Mouse (Mus musculus): ENCODE measurements around the gene Ccdc61. TPM values are rescaled to one million over a fixed set of nuclear protein-coding genes. Genes with fewer than 3 reads are reported as not detected.

Ccdc61 gene
- 18.7 and 40.4 TPM in 2 replicates for polyA plus RNA-seq (2011; ENCODE audit: insufficient read depth, insufficient read length, low replicate concordance, missing spikeins)

DNA sequence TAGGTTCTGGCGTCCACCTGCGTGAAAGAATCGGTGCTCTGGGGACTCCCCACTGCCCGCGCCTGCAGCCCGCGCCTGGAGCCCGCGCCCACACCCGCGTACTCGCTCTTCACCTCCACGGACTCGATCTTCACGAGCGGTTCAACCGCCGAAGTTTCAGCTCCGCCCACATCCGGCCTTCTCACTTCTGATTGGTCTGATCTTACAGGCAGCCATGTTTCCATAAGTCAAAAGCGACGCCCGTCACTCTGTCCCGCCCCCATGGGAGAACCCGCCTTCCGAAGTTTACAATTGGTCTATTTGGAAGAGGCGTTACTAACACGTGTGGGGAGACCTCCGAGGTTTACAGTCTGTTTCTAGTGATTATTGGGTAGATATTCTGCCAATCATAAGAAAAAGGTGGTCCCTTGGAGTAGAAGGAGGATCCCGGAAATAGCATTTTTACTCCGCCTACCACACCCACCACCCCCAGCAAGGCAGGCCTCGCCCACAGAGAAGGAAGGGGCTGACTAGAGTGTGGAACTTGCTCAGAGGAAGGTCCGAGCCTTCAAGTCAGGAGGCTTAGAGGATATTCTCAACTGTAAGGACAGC, at the start of gene Ccdc61:
TSS of gene Ccdc61 (minus strand) at position 175 of the 591 bp plus-strand sequence.
- Histone ChIP-seq H3K4me3 (replicated peaks; ENCODE audit: control insufficient read depth, low read depth, low read length) (peak within 1 kb of the TSS; percentile 93), H3K4me1 (ENCODE audit: control insufficient read depth, insufficient read depth, low read length) (no peaks in the 10 kb centered on the region; the same call in 1 of the 2 replicates), H3K27ac (ENCODE audit: control insufficient read depth, insufficient read depth, low read depth, low read length, poor library complexity) (no peak within 1 kb of the TSS)
- TF ChIP-seq POLR2A (IDR thresholded peaks at IDR 0.05; ENCODE audit: borderline replicate concordance, control insufficient read depth, low read depth, low read length), result peak; percentile 62; the same call in 1 of the 2 replicates
- no peak for TF ChIP-seq CTCF (IDR thresholded peaks at IDR 0.05; ENCODE audit: control insufficient read depth, insufficient read depth, low read length)
- under 1% methylated on average over 33 of the region's 33 CpGs for WGBS

DNA sequence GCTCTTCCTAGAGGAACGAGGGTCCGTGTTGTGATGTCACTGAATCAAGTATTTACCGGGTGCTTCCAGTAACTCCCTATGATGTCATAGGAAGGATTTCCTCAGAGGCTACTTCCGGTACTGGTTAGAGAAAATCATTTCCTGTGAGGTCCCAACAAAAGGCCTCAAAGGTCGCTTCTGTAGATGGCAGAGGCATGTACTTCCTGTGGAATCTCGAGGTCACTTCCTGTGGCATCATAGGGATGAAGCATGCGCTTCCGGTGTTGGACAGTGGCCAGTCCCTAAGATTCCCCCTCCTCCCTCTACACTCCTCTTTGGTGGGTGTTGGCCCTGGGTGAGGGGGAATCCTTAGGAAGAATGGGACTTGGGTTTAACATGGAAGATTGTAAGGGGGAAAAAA, 49.2 kb upstream of the Ccdc61 start:
- no peak overlapping the region for H3K4me3 ChIP-seq (replicated peaks; ENCODE audit: control insufficient read depth, low read depth, low read length)
- TF ChIP-seq POLR2A (IDR thresholded peaks at IDR 0.05; ENCODE audit: borderline replicate concordance, control insufficient read depth, low read depth, low read length) (no peak), CTCF (IDR thresholded peaks at IDR 0.05; ENCODE audit: control insufficient read depth, insufficient read depth, low read length) (no peak)
- 15% methylated on average over 8 of the region's 8 CpGs for WGBS

DNA sequence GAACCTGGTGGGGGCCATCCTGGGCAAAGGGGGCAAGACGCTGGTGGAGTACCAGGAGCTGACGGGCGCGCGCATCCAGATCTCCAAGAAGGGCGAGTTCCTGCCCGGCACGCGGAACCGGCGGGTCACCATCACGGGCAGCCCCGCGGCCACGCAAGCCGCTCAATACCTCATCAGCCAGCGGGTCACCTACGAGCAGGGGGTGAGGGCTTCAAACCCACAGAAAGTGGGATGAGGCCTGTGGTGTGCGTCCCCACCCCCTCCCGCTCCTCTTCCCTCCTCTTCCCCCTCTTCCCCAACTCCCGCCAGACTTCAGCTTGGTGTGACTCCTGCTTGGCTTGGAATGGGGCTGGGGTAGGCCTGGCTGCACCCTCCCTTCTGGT, 48.2 kb upstream of the Ccdc61 start:
- 4% methylated on average over 21 of the region's 21 CpGs for WGBS
- H3K4me1 ChIP-seq (ENCODE audit: control insufficient read depth, insufficient read depth, low read length), result no peaks in the 10 kb centered on the region
- no peak overlapping the region for H3K27ac ChIP-seq (ENCODE audit: control insufficient read depth, insufficient read depth, low read depth, low read length, poor library complexity)
- TF ChIP-seq POLR2A (IDR thresholded peaks at IDR 0.05; ENCODE audit: borderline replicate concordance, control insufficient read depth, low read depth, low read length) (no peak), CTCF (IDR thresholded peaks at IDR 0.05; ENCODE audit: control insufficient read depth, insufficient read depth, low read length) (no peak)
- no peak overlapping the region for H3K4me3 ChIP-seq (replicated peaks; ENCODE audit: control insufficient read depth, low read depth, low read length)

More for the DNA sequence above, 49.2 kb upstream of the Ccdc61 start:
- Histone ChIP-seq H3K27ac (ENCODE audit: control insufficient read depth, insufficient read depth, low read depth, low read length, poor library complexity) (no peak overlapping the region), H3K4me1 (ENCODE audit: control insufficient read depth, insufficient read depth, low read length) (no peaks in the 10 kb centered on the region)

DNA sequence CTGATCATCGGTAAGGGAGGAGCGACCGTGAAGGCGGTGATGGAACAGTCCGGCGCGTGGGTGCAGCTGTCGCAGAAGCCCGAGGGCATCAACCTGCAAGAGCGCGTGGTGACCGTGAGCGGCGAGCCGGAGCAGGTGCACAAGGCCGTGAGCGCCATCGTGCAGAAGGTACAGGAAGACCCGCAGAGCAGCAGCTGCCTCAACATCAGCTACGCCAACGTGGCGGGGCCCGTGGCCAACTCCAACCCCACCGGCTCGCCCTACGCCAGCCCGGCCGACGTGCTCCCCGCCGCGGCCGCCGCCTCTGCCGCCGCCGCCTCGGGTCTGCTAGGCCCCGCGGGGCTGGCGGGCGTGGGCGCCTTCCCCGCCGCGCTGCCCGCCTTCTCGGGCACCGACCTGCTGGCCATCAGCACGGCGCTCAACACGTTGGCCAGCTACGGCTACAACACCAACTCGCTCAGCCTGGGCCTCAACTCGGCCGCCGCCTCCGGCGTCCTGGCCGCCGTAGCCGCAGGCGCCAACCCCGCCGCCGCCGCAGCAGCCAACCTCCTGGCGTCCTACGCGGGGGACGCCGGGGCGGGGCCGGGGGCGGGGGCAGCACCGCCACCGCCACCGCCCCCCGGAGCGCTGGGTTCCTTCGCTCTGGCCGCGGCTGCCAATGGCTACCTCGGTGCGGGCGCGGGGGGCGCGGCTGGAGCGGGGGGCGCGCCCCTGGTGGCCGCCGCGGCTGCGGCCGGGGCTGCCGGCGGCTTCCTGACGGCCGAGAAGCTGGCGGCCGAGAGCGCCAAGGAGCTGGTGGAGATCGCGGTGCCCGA, 47.6 kb upstream of the Ccdc61 start:
- Histone ChIP-seq H3K4me1 (ENCODE audit: control insufficient read depth, insufficient read depth, low read length) (no peaks in the 10 kb centered on the region), H3K27ac (ENCODE audit: control insufficient read depth, insufficient read depth, low read depth, low read length, poor library complexity) (no peak overlapping the region; the same call in 1 of the 2 replicates), H3K4me3 (replicated peaks; ENCODE audit: control insufficient read depth, low read depth, low read length) (no peak overlapping the region)
- WGBS, result 1% methylated on average over 105 of the region's 107 CpGs
- no peak for TF ChIP-seq CTCF (IDR thresholded peaks at IDR 0.05; ENCODE audit: control insufficient read depth, insufficient read depth, low read length)
- no peak for TF ChIP-seq POLR2A (IDR thresholded peaks at IDR 0.05; ENCODE audit: borderline replicate concordance, control insufficient read depth, low read depth, low read length)

DNA sequence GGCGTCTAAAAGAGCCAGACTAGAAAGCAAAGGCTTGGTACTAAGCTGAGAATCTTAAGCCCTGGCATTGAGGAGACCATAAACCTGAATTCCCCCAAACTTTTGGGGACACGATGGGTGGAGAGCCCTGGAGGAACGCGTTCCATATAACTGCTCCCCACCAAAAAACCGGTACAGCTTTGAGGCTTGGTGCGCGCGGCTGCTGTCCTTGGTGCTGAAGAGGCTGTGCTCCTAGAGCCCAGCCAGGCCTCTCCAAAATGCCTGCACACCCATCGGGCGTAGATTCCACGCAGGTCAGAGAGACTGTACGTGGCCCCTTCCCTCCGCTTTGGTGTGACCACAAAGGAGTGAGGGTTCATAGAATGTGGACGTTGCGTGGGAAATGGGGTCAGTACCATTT, 41.2 kb upstream of the Ccdc61 start:
- TF ChIP-seq POLR2A (IDR thresholded peaks at IDR 0.05; ENCODE audit: borderline replicate concordance, control insufficient read depth, low read depth, low read length), result no peak
- no peak for TF ChIP-seq CTCF (IDR thresholded peaks at IDR 0.05; ENCODE audit: control insufficient read depth, insufficient read depth, low read length)
- 15% methylated on average over 15 of the region's 15 CpGs for WGBS
- no peak overlapping the region for H3K4me3 ChIP-seq (replicated peaks; ENCODE audit: control insufficient read depth, low read depth, low read length)
- no peak overlapping the region for H3K27ac ChIP-seq (ENCODE audit: control insufficient read depth, insufficient read depth, low read depth, low read length, poor library complexity)
- no peaks in the 10 kb centered on the region for H3K4me1 ChIP-seq (ENCODE audit: control insufficient read depth, insufficient read depth, low read length)

DNA sequence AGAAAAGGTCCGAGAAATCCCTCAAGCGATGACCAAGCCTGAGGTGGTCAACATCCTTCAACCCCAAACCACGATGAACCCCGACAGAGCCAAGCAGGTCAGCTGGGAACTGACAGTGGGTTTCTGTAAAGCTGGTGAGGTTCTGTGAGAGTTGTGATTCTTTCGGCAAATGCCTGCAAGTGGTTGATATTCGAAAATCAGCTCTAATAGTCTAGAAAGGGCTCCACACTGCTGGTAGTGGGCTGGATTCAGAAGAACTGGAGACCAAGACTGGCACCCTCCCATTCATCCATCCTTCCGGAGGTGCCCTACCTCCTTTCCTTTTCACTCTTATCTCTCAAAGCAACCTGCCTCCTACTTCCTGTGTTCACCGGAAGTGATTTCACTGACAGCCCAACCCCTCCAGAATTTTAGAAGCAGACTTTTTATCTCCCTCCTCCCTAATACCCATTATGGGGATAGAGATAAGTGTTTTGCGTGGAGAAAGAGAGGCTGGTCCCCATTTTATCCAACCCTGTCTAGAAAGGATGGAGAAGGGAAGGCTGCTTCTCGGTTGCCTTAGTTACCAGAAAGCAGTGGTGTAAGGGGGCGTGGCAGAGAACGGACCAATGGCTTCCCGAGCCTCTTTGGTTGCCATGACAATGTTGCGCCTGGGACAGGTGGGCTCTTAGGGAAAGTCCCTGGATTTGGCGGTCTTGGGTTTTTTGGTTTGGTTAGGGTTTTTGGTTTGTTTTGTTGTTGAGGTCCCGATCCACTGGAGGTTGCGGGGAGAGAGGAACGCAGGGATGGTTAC, 40.5 kb upstream of the Ccdc61 start:
- Histone ChIP-seq H3K4me3 (replicated peaks; ENCODE audit: control insufficient read depth, low read depth, low read length) (no peak overlapping the region), H3K27ac (ENCODE audit: control insufficient read depth, insufficient read depth, low read depth, low read length, poor library complexity) (no peak overlapping the region), H3K4me1 (ENCODE audit: control insufficient read depth, insufficient read depth, low read length) (no peaks in the 10 kb centered on the region)
- 10% methylated on average over 18 of the region's 18 CpGs for WGBS
- no peak for TF ChIP-seq POLR2A (IDR thresholded peaks at IDR 0.05; ENCODE audit: borderline replicate concordance, control insufficient read depth, low read depth, low read length)
- TF ChIP-seq CTCF (IDR thresholded peaks at IDR 0.05; ENCODE audit: control insufficient read depth, insufficient read depth, low read length), result no peak

DNA sequence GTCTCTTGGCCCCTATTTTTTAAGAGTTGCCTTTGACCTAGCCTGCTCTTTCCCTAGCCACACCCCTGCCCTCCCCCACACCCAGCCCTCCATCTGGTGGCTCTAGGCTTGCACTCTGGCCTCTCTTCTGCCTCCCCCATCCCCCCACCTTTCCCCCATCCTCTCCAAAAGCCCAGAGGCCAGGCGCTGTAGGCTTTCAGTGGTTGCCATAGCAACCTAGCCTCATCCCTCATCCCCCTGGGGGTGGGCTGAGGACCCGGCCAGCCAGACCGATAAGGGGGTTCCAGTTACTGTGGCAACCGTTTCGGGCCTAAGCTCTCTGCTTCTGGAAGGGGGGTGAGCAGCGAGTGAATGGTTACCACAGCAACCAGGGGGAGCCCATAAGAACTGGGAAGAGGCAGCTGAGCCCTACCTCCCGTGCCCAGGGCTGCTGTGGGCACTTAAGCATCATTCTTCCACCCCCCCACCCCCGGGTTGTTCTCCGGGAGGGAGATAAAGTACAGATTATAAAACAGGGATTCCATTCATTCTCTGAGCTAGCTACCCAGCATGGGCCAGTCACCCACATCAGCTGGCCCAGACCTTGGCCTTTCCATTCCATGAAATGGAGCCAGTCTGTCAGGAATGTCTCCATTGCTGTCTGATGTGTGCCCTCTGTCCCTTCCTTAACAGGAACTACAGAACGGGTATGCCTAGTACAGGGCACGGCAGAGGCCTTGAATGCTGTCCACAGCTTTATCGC, 39.7 kb upstream of the Ccdc61 start:
- Histone ChIP-seq H3K4me1 (ENCODE audit: control insufficient read depth, insufficient read depth, low read length) (no peaks in the 10 kb centered on the region), H3K27ac (ENCODE audit: control insufficient read depth, insufficient read depth, low read depth, low read length, poor library complexity) (no peak overlapping the region), H3K4me3 (replicated peaks; ENCODE audit: control insufficient read depth, low read depth, low read length) (no peak overlapping the region)
- TF ChIP-seq CTCF (IDR thresholded peaks at IDR 0.05; ENCODE audit: control insufficient read depth, insufficient read depth, low read length) (no peak), POLR2A (IDR thresholded peaks at IDR 0.05; ENCODE audit: borderline replicate concordance, control insufficient read depth, low read depth, low read length) (no peak)
- WGBS, result 42% methylated on average over 12 of the region's 12 CpGs

Measured in bone marrow, adult 2 months (tissue).